Mouse (Mus musculus): ENCODE results near the gene Steap3.

Gene Steap3

DNA sequence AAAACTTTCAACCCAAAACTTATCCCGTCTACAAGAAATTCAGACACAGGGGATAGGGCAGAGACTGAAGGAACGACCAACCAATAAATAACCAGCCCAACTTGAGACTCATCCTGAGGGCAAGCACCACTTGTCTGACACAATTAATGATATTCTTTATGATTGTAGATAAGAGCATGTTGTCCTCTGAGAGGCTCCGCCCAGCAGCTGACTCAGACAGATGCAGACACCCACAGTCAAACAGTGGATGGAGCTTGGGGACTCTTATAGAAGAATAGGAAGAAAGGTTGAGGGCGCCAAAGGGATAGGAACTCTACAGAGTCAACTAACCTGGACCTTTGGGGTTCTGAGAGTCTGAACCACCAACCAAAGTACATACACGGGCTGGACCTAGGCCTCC is 22.7 kb downstream of the Steap3 start:
- no peak for DNase-seq

DNA sequence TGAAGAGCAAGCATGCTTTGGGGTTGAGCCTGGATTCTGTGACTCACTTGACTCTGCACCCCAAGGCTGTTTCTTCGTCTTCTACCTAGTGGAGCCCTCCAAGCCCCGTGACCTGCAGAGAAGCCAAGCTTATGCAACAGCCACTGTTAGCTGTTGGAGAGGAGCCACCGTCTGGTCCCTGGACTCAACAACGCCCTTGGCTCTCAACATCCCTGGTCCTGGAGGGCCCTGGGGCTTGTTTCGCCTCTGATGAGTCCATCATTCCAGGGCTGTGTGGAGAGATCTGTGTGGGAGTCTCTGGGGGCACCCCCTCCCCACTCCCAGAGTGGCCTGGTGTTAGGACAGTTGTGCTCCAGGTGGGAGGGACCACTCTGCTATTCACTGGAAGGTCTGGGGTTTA is 24.3 kb downstream of the Steap3 start:
- DNase-seq = peak; percentile 71

DNA sequence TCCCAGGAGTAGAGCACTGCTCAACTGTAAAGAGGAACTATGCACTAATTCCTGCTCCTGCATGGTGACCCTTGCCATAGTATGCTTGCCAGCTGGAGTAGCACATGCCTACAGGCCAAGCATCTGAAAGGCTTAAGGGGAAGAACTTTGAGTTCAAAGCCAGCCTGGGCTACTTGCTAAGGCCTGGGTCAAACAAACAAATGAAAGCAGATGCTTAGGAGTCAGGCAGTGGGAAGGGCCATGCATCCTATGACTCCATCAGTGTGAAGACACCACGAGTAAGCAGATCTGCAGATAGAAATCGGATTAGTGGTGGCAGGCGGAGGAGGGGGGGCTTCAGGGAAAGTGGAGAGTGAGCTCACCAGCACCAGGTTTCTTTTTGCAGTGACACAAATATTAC is 25.2 kb downstream of the Steap3 start:
- no peak for DNase-seq

DNA sequence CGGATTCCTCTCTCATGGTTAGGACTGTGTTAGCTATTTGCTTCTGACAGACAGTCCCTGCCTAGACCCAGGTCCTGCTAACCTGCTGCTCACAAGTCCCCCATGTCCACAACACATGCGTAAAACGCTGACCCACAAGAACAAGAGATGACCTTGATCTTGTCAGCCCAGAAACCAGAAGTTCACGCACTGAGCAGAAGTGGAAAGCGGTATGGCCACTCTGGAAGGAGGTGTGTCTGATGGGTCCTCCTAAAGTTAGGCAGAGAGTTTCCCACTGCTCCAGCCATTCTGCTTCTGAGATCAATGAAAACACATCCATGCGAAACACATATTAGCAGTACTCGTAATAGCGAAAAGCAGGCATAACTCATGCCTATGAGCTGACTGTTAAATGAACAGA is 25.6 kb downstream of the Steap3 start:
- DNase-seq = no peak

GRCm38 (mm10) chr1:120245661-120246131 is 26.8 kb downstream of the Steap3 start:
- DNase-seq = peak; percentile 34

DNA sequence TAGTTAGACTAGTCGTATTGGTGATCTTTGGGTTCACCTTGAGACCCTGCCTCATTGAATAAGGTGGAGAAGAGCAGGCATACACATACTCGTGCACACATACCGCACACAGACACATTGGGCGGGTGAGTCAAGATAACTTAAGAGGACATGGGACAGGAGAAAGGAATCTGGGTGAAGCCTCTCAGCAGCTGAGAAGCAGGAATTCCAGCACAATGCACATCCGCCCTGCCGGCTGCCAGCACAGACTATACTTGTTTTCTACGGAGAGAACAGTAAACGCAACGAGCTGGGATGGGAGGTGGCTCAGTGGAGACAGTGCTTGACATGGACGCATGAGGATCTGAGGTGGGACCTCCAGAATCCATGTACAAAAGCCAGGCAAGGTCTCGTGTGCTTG is 27.9 kb downstream of the Steap3 start:
- DNase-seq = no peak

- DNase-seq = no peak
These were observed 28.5 kb downstream of the Steap3 start for GRCm38 (mm10) chr1:120243987-120244386.

GRCm38 (mm10) chr1:120237068-120237467 is 35.4 kb downstream of the Steap3 start:
- no peak for DNase-seq

DNA sequence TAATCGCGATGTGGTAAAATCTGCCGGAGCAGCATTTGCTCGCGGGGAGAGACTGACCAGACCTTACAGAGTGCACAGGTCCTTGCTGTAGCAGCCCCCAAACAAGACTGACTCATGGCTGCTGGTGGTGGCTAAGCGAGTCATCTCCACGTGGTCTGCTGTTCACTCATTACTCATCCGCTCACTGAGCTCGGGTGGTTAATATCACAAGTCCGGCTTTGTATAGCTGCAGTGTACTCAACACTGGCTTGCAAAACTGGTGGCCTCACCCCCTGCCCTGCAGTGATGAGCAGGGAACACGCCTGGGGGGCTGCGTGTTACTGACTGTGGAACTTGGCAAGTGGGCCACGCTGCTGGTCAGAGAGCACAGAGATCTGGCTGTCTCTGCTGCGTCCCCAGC is 36.1 kb downstream of the Steap3 start:
- DNase-seq = no peak

GRCm38 (mm10) chr1:120235631-120236215 is 36.8 kb downstream of the Steap3 start:
- no peak for DNase-seq

DNA sequence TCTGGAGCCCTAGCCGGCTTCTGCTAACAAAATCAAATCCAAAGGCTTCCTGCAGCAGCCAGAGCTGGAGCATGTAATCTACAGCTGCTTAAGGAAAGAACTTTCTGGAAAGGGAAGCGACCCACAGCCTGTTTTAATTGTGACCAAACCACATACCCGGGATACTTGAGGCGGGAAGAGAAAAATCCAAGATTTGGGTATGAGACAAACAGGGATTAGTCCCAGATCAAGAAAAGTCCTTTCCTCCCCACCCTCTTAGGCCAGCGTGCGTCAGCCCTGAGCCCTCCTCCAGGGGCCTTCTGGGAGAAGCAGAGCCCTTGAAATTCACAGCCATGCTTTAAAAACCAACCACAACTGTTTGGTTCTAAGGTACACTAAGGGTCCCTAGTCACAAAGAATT is 40.3 kb downstream of the Steap3 start:
- no peak for DNase-seq

DNA sequence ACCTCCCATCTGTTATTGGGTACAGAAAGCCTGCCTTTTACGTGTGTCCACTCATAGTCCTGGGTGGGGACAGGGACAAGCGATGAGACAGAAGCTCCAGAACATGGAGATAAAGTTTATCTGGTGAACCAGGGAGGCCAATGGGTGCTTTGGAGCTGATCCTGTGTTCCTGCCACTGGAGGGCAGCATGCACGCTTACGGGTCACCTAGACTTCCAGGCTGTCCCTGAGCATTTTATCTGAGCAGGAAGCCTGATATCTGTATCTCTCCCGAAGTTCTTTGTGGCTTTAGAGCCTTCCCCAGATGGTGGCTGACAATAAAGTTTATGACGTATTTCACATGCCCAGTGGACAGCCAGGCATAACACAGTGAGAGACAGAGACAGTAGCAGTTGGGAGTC is 41.2 kb downstream of the Steap3 start:
- DNase-seq = peak; percentile 33

GRCm38 (mm10) chr1:120229723-120230471 is 42.6 kb downstream of the Steap3 start:
- DNase-seq = no peak

DNA sequence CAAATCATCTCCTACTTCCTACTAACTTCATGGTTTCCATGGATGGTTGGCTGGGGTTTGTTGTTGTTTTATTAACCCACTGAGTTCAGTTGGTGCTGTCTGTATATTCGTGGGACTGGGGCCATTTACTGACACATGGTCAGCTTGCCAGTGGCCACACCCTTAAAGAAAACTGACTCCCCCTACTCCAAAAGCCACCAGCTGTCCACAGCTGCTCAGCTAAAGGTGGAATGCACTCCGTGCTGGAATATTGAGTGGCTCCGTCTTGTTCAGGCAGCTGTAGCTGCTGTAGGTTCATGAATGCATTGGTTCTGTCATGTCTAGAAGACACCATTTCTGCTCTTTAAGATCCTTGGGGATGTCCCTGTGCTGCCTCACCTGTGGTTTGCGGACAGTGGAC is 48.9 kb downstream of the Steap3 start:
- DNase-seq = no peak

DNA sequence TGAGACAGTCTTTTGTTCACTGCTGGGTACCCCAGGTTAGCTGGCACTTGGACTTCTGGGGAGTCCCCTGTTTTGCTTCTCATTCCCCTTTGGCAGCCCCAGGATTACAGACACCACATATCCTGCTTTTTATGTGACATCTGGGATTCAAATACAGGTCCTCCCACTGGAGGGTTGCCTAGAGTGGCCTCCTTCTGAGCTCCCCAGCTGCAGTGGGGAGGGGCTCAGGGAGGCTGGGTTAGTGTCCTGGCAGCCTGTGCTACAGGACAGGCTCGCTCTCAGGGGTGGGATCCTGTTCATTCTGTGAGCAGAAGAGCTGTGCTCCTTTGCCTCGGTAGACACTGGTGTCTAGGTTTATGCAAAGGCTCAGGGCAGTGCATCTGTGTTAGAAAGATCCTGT is 51.2 kb downstream of the Steap3 start:
- DNase-seq = no peak

GRCm38 (mm10) chr1:120220841-120221240 is 51.7 kb downstream of the Steap3 start:
- no peak for DNase-seq

- no peak for DNase-seq
These were observed 63.8 kb downstream of the Steap3 start for GRCm38 (mm10) chr1:120208502-120209230.

DNA sequence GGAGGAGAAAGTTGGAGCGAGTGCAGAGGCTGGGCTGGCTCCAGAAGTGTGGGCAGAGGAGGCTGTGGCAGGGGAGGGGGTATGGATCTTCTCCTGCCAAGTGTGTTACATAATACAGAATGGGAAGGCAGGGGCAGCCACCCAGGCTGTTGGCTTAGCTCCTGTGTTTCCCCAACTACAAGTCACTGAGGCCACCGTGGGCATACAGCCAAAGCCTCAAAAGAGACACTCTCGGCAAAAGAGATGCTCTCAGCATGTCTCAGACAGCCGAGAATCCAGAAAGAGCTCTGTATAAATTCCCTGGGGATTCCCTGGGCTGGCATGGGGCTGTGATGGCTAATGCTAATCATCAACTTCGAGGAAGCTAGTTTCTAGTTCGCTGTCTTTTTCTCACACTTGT is 64.9 kb downstream of the Steap3 start:
- DNase-seq = peak; percentile 35

DNA sequence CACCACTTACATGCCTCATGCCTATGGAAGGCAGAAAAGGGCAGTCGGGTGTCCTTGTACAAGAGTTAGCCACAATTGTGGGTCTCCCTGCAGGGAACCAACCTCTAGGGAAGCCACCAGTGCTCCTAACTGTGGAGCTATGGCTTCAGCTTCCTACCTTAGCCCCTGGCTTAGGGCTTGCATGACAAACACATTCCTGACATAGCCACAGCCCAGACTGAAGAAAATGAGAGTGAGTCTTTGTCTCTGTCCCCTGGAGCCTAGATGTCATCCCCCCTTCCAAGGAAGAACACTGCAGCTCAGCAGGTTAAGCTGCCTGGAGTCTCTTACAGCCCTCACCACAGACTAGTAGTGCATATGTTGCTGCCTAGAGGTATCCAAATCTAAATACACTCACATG is 67.7 kb downstream of the Steap3 start:
- DNase-seq = no peak

- DNase-seq = no peak
These were observed 68.7 kb downstream of the Steap3 start for GRCm38 (mm10) chr1:120203836-120204235.

GRCm38 (mm10) chr1:120202542-120202941 is 70.0 kb downstream of the Steap3 start:
- DNase-seq = no peak

GRCm38 (mm10) chr1:120198942-120199341 is 73.6 kb downstream of the Steap3 start:
- no peak for DNase-seq

DNA sequence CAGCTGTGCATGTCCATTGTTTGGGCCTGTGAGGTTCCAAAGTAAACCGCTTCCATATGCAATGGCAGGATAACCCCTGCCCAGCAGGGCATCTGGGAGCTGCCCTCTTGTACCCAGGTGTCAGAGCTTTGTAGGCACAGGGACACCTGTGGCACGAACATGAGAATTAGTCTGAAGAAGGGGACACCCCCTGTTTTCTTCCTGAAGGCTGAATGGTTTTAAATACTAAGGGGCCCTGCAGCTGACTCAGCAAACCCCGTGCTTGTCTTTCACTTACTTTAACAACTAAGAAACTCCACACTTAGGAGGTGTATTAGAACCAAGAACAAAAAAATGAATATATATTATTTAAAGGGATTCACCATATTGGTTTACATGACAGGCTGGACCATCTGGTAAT is 74.4 kb downstream of the Steap3 start:
- no peak for DNase-seq

DNA sequence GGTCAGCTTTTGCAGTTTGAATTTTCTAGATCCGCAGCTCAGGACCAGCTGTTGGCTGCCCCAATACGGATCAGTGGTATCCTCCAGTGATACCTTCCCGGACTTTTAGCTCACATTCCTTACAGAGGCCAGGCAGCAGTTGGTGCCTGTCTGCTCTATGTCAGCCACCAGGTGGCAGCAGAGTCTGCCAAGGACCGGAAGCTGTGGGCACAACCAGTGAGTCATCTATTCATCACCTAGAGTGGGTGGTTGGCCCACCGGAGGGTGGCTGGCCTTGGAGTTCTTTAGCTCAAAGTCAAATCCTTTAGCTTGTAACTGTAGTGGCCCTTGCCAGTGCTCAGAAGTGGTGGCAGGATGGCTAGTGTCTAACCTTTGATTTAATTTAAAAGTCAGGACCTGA is 75.3 kb downstream of the Steap3 start:
- DNase-seq = peak; percentile 78

Data from lung, postnatal 14 days (tissue).